Mouse (Mus musculus) v-Abl transformed pro-B cells (cell line): Measurements from ENCODE around the gene Shcbp1l.

Experiments
- in situ Hi-C, 2 experiments: fragments of 400-800 bp; cut with MboI; formaldehyde crosslinking; loops; one replicate each; pipeline ENCODE4 v1.15.1; 2025; ENCODE audit not compliant: unreplicated experiment in 2 of 2

The Shcbp1l gene

GRCm38 (mm10) chr1:153424770-153425584 lies at the start of gene Shcbp1l:
Shcbp1l (plus strand) TSS chr1:153425162.
- in situ Hi-C loops = loop anchor here (25.0 kb wide), 2 partner anchors 513 to 888 kb away; partner anchors contain the start of gene Smg7 (in 1 of the 2)

- in situ Hi-C loops = loop anchor here (5.0 kb wide), 1 partner anchor 44 kb away; the partner anchor contains the start of gene Lamc1 (in 2 of the 2)
Observed at GRCm38 (mm10) chr1:153376446-153376845, 48.5 kb upstream of the Shcbp1l start.

GRCm38 (mm10) chr1:153378587-153378986 lies 46.4 kb upstream of the Shcbp1l start:
- in situ Hi-C loops = loop anchor here (5.0 kb wide), 1 partner anchor 46 kb away; the partner anchor contains the start of gene Lamc1 (in 2 of the 2)

GRCm38 (mm10) chr1:153379832-153380231 lies 45.1 kb upstream of the Shcbp1l start:
- in situ Hi-C loops = loop anchor here (5.0 to 10.0 kb wide), 3 partner anchors 48 to 135 kb away; partner anchors contain the start of gene Lamc1 (in 2 of the 2)

GRCm38 (mm10) chr1:153380746-153381282 lies 44.1 kb upstream of the Shcbp1l start:
- in situ Hi-C loops = loop anchor here (5.0 to 10.0 kb wide), 2 partner anchors 134 to 136 kb away; no protein-coding TSS in a partner anchor

- in situ Hi-C loops = loop anchor here (5.0 to 10.0 kb wide), 2 partner anchors 140 to 283 kb away; no protein-coding TSS in a partner anchor
Observed at GRCm38 (mm10) chr1:153385081-153385480, 39.9 kb upstream of the Shcbp1l start.

- in situ Hi-C loops = loop anchor here (5.0 to 10.0 kb wide), 2 partner anchors 141 to 283 kb away; no protein-coding TSS in a partner anchor
Observed at GRCm38 (mm10) chr1:153385661-153386060, 39.3 kb upstream of the Shcbp1l start.

- in situ Hi-C loops = loop anchor here (5.0 to 10.0 kb wide), 2 partner anchors 142 to 284 kb away; no protein-coding TSS in a partner anchor
Observed at GRCm38 (mm10) chr1:153386271-153387069, 38.5 kb upstream of the Shcbp1l start.

- in situ Hi-C loops = loop anchor here in 1 of 2 experiments (5.0 kb wide), 1 partner anchor 608 kb away; no protein-coding TSS in a partner anchor
Observed at GRCm38 (mm10) chr1:153395706-153396105, 29.3 kb upstream of the Shcbp1l start.

- in situ Hi-C loops = loop anchor here (10.0 to 25.0 kb wide), 4 partner anchors 53 to 864 kb away; partner anchors contain the start of gene Smg7 (in 1 of the 2)
Observed at GRCm38 (mm10) chr1:153401765-153402164, 23.2 kb upstream of the Shcbp1l start.

GRCm38 (mm10) chr1:153407641-153408040 lies 17.3 kb upstream of the Shcbp1l start:
- in situ Hi-C loops = loop anchor here (5.0 to 25.0 kb wide), 5 partner anchors 45 to 870 kb away; partner anchors contain the start of gene Smg7 (in 1 of the 2)

GRCm38 (mm10) chr1:153408296-153408695 lies 16.7 kb upstream of the Shcbp1l start:
- in situ Hi-C loops = loop anchor here (5.0 to 25.0 kb wide), 5 partner anchors 44 to 871 kb away; partner anchors contain the start of gene Smg7 (in 1 of the 2)

GRCm38 (mm10) chr1:153410915-153411314 lies 14.0 kb upstream of the Shcbp1l start:
- in situ Hi-C loops = loop anchor here (25.0 kb wide), 2 partner anchors 499 to 874 kb away; partner anchors contain the start of gene Smg7 (in 1 of the 2)

- in situ Hi-C loops = loop anchor here (25.0 kb wide), 2 partner anchors 499 to 874 kb away; partner anchors contain the start of gene Smg7 (in 1 of the 2)
Observed at GRCm38 (mm10) chr1:153411723-153412122, 13.2 kb upstream of the Shcbp1l start.

GRCm38 (mm10) chr1:153412663-153413396 lies 12.1 kb upstream of the Shcbp1l start:
- in situ Hi-C loops = loop anchor here (25.0 kb wide), 2 partner anchors 501 to 876 kb away; partner anchors contain the start of gene Smg7 (in 1 of the 2)

GRCm38 (mm10) chr1:153413397-153414020 lies 11.5 kb upstream of the Shcbp1l start:
- in situ Hi-C loops = loop anchor here (25.0 kb wide), 2 partner anchors 501 to 876 kb away; partner anchors contain the start of gene Smg7 (in 1 of the 2)

GRCm38 (mm10) chr1:153414114-153414723 lies 10.7 kb upstream of the Shcbp1l start:
- in situ Hi-C loops = loop anchor here (25.0 kb wide), 2 partner anchors 502 to 877 kb away; partner anchors contain the start of gene Smg7 (in 1 of the 2)

GRCm38 (mm10) chr1:153414962-153415361 lies 10.0 kb upstream of the Shcbp1l start:
- in situ Hi-C loops = loop anchor here (25.0 kb wide), 2 partner anchors 503 to 878 kb away; partner anchors contain the start of gene Smg7 (in 1 of the 2)
